Mouse (Mus musculus) thymus, adult 2 months (tissue): Measurements from ENCODE around the gene Ticam1. TPM values are rescaled to one million over a fixed set of nuclear protein-coding genes. Genes with fewer than 3 reads are reported as not detected.
A peak's percentile ranks its signal among the peaks of the same experiment; 100 is the strongest.

ENCODE experiments used
- DNase-seq: peaks from one replicate; pipeline ENCODE4 v3.0.0; 2021
- H3K27ac ChIP-seq: fragments of 200-500 bp; 2 replicates; pipeline ENCODE4 v1.5.1; 2012; ENCODE audit warnings: low read length, control low read depth; ENCODE audit not compliant: control insufficient read depth, insufficient read depth
- H3K27me3 ChIP-seq: fragments of 200-500 bp; 2 replicates; pipeline ENCODE4 v1.6.1; 2012; ENCODE audit warnings: mild to moderate bottlenecking, low read length, moderate library complexity, mixed read lengths; ENCODE audit not compliant: control insufficient read depth, insufficient read depth
- H3K36me3 ChIP-seq: fragments of 200-500 bp; 2 replicates; pipeline ENCODE4 v1.6.1; 2012; ENCODE audit warnings: mild to moderate bottlenecking, low read length, moderate library complexity; ENCODE audit not compliant: control insufficient read depth, insufficient read depth
- H3K4me1 ChIP-seq: fragments of 200-500 bp; replicated peaks from 2 replicates; pipeline ENCODE4 v1.6.1; 2012; ENCODE audit warnings: low read length; ENCODE audit not compliant: control insufficient read depth, insufficient read depth
- H3K4me3 ChIP-seq: fragments of 200-500 bp; 2 replicates; pipeline ENCODE4 v1.5.1; 2012; ENCODE audit warnings: mild to moderate bottlenecking, low read length, control low read depth, moderate library complexity; ENCODE audit not compliant: control insufficient read depth, insufficient read depth
- CTCF ChIP-seq: fragments of 200-500 bp; IDR thresholded peaks from 2 replicates; pipeline ENCODE4 v1.5.1; 2012; ENCODE audit warnings: mild to moderate bottlenecking, control low read depth, low read length, moderate library complexity, borderline replicate concordance; ENCODE audit not compliant: control insufficient read depth, poor library complexity, insufficient read depth; ENCODE audit errors: extremely low read depth
- POLR2A ChIP-seq: fragments of 200-500 bp; IDR thresholded peaks from 2 replicates; pipeline ENCODE4 v1.6.1; 2012; ENCODE audit warnings: mild to moderate bottlenecking, low read length, control low read depth, moderate library complexity; ENCODE audit not compliant: control insufficient read depth, poor library complexity, insufficient read depth; ENCODE audit errors: extremely low read depth
- WGBS: fragments of 180-500 bp; shearing (Covaris S2); methylation state at CpG from one replicate; pipeline ENCODE4 v1.1.7; 2018; 5-methylcytosine and 5-hydroxymethylcytosine counted together
- polyA plus RNA-seq: library from polyadenylated mRNA; depleted of rRNA; stranded (reverse); fragments of >200 nt; gene quantifications from 2 replicates; pipeline ENCODE4 v1.2.3, GENCODE M21; 2012; rRNA removed

Gene Ticam1
- 21.6 and 23.1 TPM in 2 replicates for polyA plus RNA-seq

DNA sequence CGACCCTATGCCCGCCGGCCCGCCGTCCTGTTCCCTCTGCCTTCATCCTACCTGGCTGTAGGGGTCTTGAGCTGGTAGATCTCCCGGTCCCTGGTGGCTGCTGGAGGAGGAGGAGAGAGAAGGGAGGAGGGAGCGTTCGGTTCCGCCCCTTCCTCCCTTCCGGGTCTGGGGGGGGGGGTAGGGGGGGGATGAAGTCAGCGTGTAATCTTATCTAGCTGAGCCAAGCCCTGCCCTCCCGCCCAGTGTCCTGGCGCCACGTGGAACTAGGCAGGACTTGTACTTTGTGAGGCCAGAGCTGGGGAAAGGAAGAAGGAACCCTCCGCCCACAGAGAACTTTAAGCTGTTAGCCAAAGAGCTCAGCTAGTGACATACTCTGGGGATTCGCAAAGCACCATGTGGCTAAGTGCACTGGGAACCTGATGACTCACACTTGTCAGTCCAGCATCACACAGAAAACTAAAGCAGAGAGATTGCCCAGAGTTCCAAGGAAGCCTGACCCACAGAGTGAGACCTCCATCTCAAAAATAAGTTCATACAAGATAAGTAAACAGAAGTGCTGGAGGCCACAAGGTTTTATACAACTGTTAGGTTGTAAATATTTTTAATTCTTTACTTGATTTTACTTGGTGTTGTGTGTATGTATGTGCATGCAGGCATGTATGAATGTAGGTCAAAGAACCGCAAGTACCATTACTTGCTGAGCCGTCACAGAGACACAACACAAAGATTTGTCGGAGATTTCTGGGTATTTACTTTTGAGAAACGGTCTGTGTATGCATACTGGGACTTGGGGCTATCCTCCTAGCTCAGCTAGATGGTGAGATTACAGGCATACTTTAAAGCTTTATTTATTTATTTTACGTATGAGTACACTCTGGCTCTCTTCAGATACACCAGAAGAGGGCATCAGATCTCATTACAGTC is at the start of gene Ticam1:
Gene Ticam1, minus strand, starts transcription at position 144 of the 924 bp plus-strand sequence.
- WGBS, result 3% methylated on average over 21 of the region's 21 CpGs
- DNase-seq, result peak; percentile 68
- no peaks in the 10 kb centered on the region for H3K36me3 ChIP-seq
- H3K27me3 ChIP-seq, result no peaks in the 10 kb centered on the region
- TF ChIP-seq CTCF (peak; percentile 46; the same call in 1 of the 2 replicates), POLR2A (0 out of 2 replicates have a peak, but pooled peaks have one; percentile 16)
- peak within 1 kb of the TSS; percentile 66 for H3K27ac ChIP-seq
- H3K4me3 ChIP-seq, result peak within 1 kb of the TSS; percentile 85
- H3K4me1 ChIP-seq, result peaks cover 14% of the 10 kb centered on the region

DNA sequence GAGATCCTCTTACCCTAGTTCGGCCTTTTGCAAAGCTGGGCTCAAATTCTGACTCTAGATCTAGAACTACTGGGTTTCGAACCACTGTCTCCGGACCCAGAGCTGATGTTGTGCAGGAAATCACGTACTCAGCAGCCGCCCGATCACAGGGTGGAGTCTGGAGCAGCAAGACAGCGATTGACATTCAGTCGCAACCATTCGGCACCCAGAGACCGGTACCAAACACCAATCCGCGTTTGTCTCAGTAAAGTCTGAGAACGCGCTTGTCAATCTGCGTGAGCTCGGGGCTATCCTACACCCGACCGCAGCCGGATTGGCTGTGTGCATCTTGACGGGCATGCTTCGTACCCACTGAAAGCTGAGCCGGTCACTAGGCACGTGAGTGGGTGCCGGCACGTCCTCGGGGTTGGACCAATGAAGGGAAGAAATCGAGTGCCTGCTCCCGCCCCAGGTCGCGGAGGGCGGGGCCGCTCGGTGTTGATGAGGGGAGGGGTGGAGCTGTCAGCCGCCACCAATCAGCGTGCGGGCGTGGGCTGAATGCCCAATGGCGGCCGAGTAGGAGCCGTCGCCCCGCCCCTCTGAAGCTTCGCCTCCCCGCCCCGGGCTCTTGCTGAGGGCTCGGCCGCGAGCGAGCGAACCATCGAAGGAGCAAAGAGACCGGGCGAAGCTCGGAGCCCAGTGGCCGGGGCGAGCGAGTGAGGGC is 49.0 kb upstream of the Ticam1 start, which contains the start of gene Kdm4b:
Gene Kdm4b, plus strand, starts transcription at position 613 of the 703 bp plus-strand sequence.
- Histone ChIP-seq H3K27ac (peak within 1 kb of the TSS; percentile 57), H3K27me3 (no peaks in the 10 kb centered on the region), H3K4me1 (peaks cover 32% of the 10 kb centered on the region), H3K4me3 (peak within 1 kb of the TSS; percentile 65), H3K36me3 (peaks cover 6% of the 10 kb centered on the region; the same call in 1 of the 2 replicates)
- WGBS, result under 1% methylated on average over 57 of the region's 57 CpGs
- no peak for TF ChIP-seq CTCF
- TF ChIP-seq POLR2A, result peak; percentile 71
- DNase-seq, result peak; percentile 98

DNA sequence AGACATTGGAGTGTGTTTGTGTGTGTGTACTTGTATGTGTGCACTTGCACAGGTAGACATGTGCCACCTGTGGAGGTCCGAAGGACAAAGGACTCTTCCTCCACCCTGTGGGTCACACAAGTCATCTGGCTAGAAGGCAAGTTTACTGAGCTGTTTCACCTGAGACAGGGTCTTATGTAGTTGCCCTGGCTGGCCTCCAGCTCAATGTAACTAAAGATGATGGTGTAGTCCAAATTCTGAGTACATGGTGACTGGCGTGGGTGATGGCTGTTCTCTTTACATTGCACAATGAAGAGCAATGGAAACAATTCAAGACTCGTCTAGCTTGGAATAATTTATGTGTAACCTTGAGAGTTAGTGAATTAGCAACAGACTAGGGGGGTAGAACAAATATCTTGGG is 47.8 kb upstream of the Ticam1 start:
- no peak for DNase-seq
- Histone ChIP-seq H3K36me3 (peaks cover 6% of the 10 kb centered on the region; the same call in 1 of the 2 replicates), H3K27me3 (no peaks in the 10 kb centered on the region), H3K27ac (no peak overlapping the region), H3K4me3 (no peak overlapping the region), H3K4me1 (peaks cover 25% of the 10 kb centered on the region)
- 88% methylated on average over 3 of the region's 3 CpGs for WGBS
- no peak for TF ChIP-seq CTCF
- TF ChIP-seq POLR2A, result no peak

DNA sequence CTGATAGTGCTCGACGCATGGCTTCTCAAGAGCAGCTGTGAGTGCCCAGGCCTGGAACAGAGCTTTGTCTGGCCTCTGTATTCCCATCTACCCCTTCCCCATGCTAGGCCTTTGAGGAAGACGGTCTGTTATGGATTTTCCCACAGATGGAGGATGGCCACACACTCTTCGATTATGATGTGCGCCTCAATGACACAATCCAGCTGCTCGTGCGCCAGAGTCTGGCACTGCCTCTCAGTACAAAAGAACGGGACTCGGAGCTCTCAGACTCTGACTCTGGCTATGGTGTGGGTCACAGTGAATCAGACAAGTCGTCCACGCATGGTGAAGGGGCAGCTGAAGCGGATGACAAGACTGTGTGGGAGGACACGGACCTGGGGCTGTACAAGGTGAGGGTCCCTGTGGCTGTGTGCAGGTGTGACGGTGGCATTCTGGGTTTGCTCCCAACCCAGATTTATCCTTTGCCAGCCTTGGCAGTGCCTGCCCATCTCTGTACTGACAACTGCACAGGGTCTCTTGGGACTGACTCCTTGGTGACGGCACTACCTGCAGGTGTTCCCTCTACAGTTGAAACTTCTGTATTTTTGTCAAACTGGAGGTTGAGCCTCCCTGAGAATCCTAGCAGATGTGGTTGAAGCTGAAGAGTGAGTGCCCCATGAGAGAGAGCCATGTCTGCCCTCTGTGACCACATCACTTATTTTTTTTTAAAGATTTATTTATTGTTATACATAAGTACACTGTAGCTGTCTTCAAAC is 32.8 kb upstream of the Ticam1 start:
- no peak overlapping the region for H3K4me3 ChIP-seq
- H3K27me3 ChIP-seq, result no peaks in the 10 kb centered on the region
- 84% methylated on average over 15 of the region's 15 CpGs for WGBS
- no peak overlapping the region for H3K27ac ChIP-seq
- DNase-seq, result no peak
- TF ChIP-seq POLR2A (no peak), CTCF (no peak)
- peaks cover 53% of the 10 kb centered on the region for H3K36me3 ChIP-seq
- peaks cover 19% of the 10 kb centered on the region for H3K4me1 ChIP-seq

DNA sequence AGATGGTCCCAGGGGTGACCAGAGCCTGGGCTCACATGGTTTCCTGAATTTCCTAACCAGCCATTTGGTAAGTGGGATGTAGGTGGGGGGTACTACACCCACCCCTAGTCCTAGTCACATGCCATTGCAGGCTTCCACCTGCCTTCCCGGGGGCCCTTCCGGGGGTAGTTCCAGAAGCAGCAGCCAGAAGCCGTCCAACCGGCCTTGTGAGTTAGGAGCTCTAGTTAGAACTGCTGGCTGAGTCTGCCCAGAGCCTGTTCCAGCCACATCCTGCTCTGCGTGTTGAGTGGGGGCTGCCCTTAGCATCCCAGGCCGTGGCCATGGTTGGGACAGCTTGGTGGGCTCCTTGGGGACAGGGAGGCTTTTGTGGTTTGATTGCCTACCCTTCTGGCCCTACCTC is 31.5 kb upstream of the Ticam1 start:
- Histone ChIP-seq H3K4me3 (no peak overlapping the region), H3K36me3 (peaks cover 40% of the 10 kb centered on the region)
- WGBS, result 71% methylated on average over 6 of the region's 6 CpGs

DNA sequence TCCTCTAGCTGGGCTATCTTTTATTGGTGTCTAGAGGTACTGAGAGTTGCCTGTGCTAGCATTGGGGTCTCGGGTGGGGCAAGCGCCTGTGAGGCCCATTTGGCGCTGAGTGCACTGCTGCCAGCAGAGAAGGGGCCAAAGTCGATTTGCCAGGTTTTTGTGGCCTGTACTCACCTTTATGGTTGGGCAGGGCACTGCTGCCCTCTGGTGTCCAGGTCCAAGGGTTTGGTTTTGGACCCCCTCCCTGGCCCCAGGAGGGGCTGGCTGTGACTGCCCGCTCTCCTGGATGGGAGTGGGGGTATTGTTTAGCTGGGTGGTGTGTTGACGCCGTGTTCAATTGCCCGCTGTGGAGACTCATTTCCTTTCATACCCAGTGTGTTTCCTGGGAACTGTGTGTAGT is 29.2 kb upstream of the Ticam1 start:
- peaks cover 25% of the 10 kb centered on the region for H3K36me3 ChIP-seq
- H3K4me1 ChIP-seq, result peaks cover 28% of the 10 kb centered on the region
- H3K27me3 ChIP-seq, result no peaks in the 10 kb centered on the region
- 0 out of 2 replicates have a peak overlapping the region, but pooled peaks have one; percentile 7 for H3K4me3 ChIP-seq
- no peak overlapping the region for H3K27ac ChIP-seq
- DNase-seq, result peak; percentile 49
- TF ChIP-seq POLR2A (no peak), CTCF (peak; percentile 38; the same call in 1 of the 2 replicates)
- 74% methylated on average over 8 of the region's 8 CpGs for whole genome bisulfite sequencing

More for the DNA sequence above, 31.5 kb upstream of the Ticam1 start:
- Histone ChIP-seq H3K27me3 (no peaks in the 10 kb centered on the region), H3K4me1 (peaks cover 20% of the 10 kb centered on the region), H3K27ac (no peak overlapping the region)
- no peak for DNase-seq
- TF ChIP-seq POLR2A, result no peak
- no peak for TF ChIP-seq CTCF
